Mouse (Mus musculus) C2C12 (cell line): ENCODE measurements around the gene Inava.

ENCODE experiments used
- MAX ChIP-seq: IDR thresholded peaks from one replicate; pipeline ENCODE4 v1.6.1; 2011; ENCODE audit warnings: mild to moderate bottlenecking, control low read depth
- MYOG ChIP-seq: IDR thresholded peaks from one replicate; pipeline ENCODE4 v1.6.1; 2011; ENCODE audit not compliant: control insufficient read depth, insufficient read length; ENCODE audit errors: extremely low read depth

DNA sequence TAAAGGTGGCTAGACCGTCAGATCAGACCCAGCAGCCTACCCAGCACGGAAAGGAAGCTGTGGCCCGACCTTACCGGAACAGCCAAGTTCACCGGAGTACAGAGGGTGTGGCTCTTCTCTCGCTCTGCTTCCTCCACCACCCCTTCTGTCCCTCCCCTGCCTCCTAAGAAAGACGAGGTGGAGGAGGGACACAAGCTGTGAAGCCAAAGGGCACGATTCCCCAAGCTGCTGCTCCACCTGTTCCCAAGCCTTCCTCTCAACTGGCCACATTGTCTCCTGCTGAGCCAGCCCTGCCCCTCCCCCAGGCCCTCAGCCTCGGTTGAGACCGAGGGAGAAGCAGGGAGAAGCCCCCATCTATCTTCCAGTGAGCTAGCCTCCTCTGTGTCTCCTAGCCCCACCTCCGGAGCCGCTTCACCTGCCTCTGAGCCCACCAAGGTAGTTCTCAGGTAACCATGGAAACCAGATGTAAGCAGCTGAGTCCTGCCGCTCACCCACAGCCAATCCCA lies 59.9 kb downstream of the Inava start:
- no peak for TF ChIP-seq MAX
- TF ChIP-seq MYOG: no peak
